Mouse (Mus musculus) CH12.LX (cell line): Measurements from ENCODE around the gene Kcnh2.

Experiments
- CTCF ChIP-seq, 2 experiments: IDR thresholded peaks in 1 of 2; conservative IDR thresholded peaks in 1 of 2; 2 replicates each; pipeline ENCODE4 v1.5.1; 2011 to 2012; ENCODE audit warnings: low read depth in 2 of 2, low read length in 2 of 2, improper control_type of control experiment in 1 of 2, inconsistent platforms in 1 of 2, mild to moderate bottlenecking in 1 of 2, moderate library complexity in 1 of 2
- ELF1 ChIP-seq: IDR thresholded peaks from 2 replicates; pipeline ENCODE4 v1.6.1; 2014; ENCODE audit warnings: low read depth, mild to moderate bottlenecking, inconsistent platforms, low read length, improper control_type of control experiment
- JUND ChIP-seq: conservative IDR thresholded peaks from 2 replicates; pipeline ENCODE4 v1.6.1; 2011; ENCODE audit warnings: low read depth, low read length, improper control_type of control experiment
- MAFK ChIP-seq: IDR thresholded peaks from 2 replicates; pipeline ENCODE4 v1.6.1; 2011; ENCODE audit warnings: low read length, improper control_type of control experiment; ENCODE audit not compliant: insufficient replicate concordance
- MAZ ChIP-seq: IDR thresholded peaks from 2 replicates; pipeline ENCODE4 v1.6.1; 2012; ENCODE audit warnings: low read depth, mild to moderate bottlenecking, inconsistent platforms, low read length, improper control_type of control experiment, moderate library complexity
- MEF2A ChIP-seq: IDR thresholded peaks from 2 replicates; pipeline ENCODE4 v1.6.1; 2014; ENCODE audit warnings: low read depth, mild to moderate bottlenecking, inconsistent platforms, low read length, improper control_type of control experiment, borderline replicate concordance
- NELFE ChIP-seq: IDR thresholded peaks from 2 replicates; pipeline ENCODE4 v1.6.1; 2011; ENCODE audit warnings: low read depth, low read length, improper control_type of control experiment
- USF2 ChIP-seq: conservative IDR thresholded peaks from 2 replicates; pipeline ENCODE4 v1.6.1; 2011; ENCODE audit warnings: low read depth, low read length, improper control_type of control experiment
- ZC3H11A ChIP-seq: IDR thresholded peaks from 2 replicates; pipeline ENCODE4 v1.6.1; 2012; ENCODE audit warnings: low read depth, mild to moderate bottlenecking, inconsistent platforms, low read length, improper control_type of control experiment
- ZKSCAN1 ChIP-seq: IDR thresholded peaks from 2 replicates; pipeline ENCODE4 v1.6.1; 2012; ENCODE audit warnings: low read depth, inconsistent platforms, low read length, improper control_type of control experiment, borderline replicate concordance
- ZMIZ1 ChIP-seq: IDR thresholded peaks from 2 replicates; pipeline ENCODE4 v1.6.1; 2012; ENCODE audit warnings: low read depth, mild to moderate bottlenecking, inconsistent platforms, low read length, improper control_type of control experiment

DNA sequence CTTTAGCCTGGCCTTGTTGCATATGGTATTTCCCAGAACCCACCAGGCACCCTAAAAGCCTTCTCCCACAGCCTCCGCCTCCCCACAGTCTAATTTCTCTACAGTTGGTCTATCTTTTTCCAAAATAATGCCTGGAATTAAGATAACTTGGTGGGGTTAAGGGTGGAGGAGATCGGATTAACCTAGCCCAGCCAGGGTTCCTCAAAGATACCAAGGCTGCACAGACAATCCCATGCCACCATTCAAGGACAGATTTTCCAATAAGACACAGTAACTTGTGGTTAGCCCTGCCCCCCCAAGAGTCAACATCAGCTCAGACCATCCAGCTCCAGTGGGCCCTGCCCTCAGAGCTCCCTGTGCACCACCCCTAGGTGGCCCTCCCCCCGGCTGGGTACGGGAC, 29.1 kb upstream of the Kcnh2 start:
- TF ChIP-seq NELFE (no peak), MEF2A (no peak), MAZ (no peak), CTCF (conservative IDR thresholded peaks at IDR 0.05 in 1 of 2, IDR thresholded peaks at IDR 0.05 in 1 of 2; ENCODE audit: low read depth in 2 of 2, low read length in 2 of 2) (no peak), MAFK (no peak), ZC3H11A (no peak), JUND (no peak), USF2 (no peak), ZKSCAN1 (no peak), ZMIZ1 (no peak), ELF1 (no peak)
